Mouse (Mus musculus) kidney, postnatal 36 days (tissue): Measurements from ENCODE around the gene Gm6509.
"Not testable (repeated sequence)": the region's sequence is repeated elsewhere in the genome, so short reads cannot be mapped to it uniquely, and the experiment has no call there.

ENCODE experiments used
- DNase-seq, 2 experiments: peaks; one replicate each; pipeline ENCODE4 v3.0.0; 2021 to 2022; ENCODE audit warnings: mixed read lengths in 2 of 2

Gm6509 gene

DNA sequence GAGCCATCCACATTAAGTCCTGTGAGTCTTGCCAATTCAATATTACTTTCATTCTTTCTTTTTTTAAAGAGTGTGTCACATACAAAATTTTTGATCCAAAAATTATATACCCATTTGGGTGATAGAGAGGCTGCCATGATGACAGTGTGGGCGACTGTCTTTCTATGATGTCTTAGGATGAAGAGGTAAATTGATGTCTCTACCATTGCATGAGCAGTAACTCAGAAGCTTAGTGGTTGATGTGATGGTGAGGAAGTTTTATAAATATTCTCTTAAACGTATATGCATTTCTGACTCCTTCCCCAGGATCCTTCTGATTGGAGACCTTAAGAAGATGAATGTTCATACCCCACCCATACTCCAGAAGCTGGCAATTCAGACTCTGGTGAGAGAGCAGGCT lies at the start of gene Gm6509:
Gene Gm6509 (plus strand): TSS at position 301 of the 400 bp plus-strand sequence.
- not testable (repeated sequence) for DNase-seq

DNA sequence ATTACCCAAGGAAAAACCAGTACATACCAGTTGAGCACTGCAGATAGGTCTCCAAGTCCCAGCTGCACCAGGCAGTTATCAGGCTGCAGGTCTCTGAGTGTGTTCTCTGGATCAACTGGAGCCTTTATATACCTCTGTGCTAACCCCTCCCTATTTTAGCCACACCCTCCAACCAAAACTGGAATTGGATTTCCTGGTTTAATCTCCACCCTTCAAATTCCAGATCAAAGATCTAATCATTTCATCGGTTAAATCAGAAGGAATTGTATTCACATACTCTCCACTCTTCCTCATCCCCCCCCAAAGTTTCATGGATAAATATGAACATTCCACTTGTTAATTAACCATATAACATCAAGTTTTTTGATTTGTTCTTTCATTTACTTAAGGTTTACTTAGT lies 7.5 kb upstream of the Gm6509 start, which contains the start of gene Gm3147:
Gene Gm3147 (minus strand): TSS at position 101 of the 400 bp plus-strand sequence.
- DNase-seq: not testable (repeated sequence)

DNA sequence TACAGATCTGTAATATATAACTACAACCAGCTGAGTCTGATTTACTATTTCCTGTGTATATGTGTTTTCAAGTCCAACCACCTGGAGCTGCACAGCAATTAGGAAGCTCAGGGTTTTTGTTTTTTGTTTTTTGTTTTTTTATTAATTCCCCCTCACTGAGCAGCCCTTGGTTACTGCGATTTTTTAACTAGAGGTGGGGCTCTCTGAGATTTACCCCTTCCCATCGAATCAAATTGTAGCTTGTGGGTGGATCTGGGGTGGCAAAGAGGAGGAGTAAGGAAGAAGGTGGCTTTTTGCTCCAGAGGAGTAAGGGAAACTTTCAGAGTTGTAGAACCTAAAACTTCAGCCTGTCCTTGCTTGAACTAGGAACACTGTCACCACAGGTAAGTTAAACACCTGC lies 24.3 kb downstream of the Gm6509 start, which contains the start of gene Gm6205:
Gene Gm6205 (plus strand): TSS at position 301 of the 400 bp plus-strand sequence.
- not testable (repeated sequence) for DNase-seq
